Mouse (Mus musculus): Measurements from ENCODE around the gene Ndufs7. TPM values are rescaled to one million over a fixed set of nuclear protein-coding genes. Genes with fewer than 3 reads are reported as not detected.

The Ndufs7 gene
- total and polyA plus RNA-seq, 3 experiments = 154 to 282 (median 222) TPM

- TF ChIP-seq RCOR1 (conservative IDR thresholded peaks at IDR 0.05; ENCODE audit: low read depth, low read length) = no peak
- no peak for TF ChIP-seq MXI1 (IDR thresholded peaks at IDR 0.05; ENCODE audit: low read depth, low read length)
- no peak for TF ChIP-seq NRF1 (IDR thresholded peaks at IDR 0.05; ENCODE audit: low read depth, low read length)
- TF ChIP-seq ELF1 (IDR thresholded peaks at IDR 0.05; ENCODE audit: low read depth, low read length) = no peak
- TF ChIP-seq MAX (IDR thresholded peaks at IDR 0.05; ENCODE audit: low read length) = no peak
- no peak for TF ChIP-seq TBP (conservative IDR thresholded peaks at IDR 0.05; ENCODE audit: low read depth, low read length)
- TF ChIP-seq SIN3A (IDR thresholded peaks at IDR 0.05; ENCODE audit: low read length) = no peak
- no peak for TF ChIP-seq MEF2A (IDR thresholded peaks at IDR 0.05; ENCODE audit: borderline replicate concordance, low read depth, low read length)
- no peak for TF ChIP-seq JUND (conservative IDR thresholded peaks at IDR 0.05; ENCODE audit: low read depth, low read length)
- H3K9me3 ChIP-seq (replicated peaks; ENCODE audit: low read length) = no peaks in the 10 kb centered on the region
- DNase-seq (ENCODE audit: extremely low read depth) = no peak
- H3K27me3 ChIP-seq (replicated peaks) = no peaks in the 10 kb centered on the region
- peaks cover 72 to 81% of the 10 kb centered on the region in 2 experiments for H3K36me3 ChIP-seq (replicated peaks in 1 of 2; ENCODE audit: control insufficient read depth in 1 of 2, insufficient read depth in 1 of 2, low read length in 1 of 2)
- no peak overlapping the region for H3K4me2 ChIP-seq (ENCODE audit: insufficient read depth, low read depth, poor library complexity, severe bottlenecking)
- H3K9ac ChIP-seq (ENCODE audit: insufficient read depth, low read depth) = no peak overlapping the region
- in situ Hi-C loops (cut with MboI; ENCODE audit: low pct_ligation_motif_present, low pct_unique_long_range_greater_than_20kb, low sequenced_read_pairs) = no loop called here
- H3K27ac ChIP-seq (ENCODE audit: insufficient read depth, low read depth) = no peak overlapping the region
- H3K79me2 ChIP-seq (replicated peaks; ENCODE audit: control insufficient read depth, extremely low read depth, insufficient read depth, poor library complexity, severe bottlenecking) = no peaks in the 10 kb centered on the region
- dilution Hi-C loops (cut with MboI; ENCODE audit: extremely low pct_ligation_motif_present, extremely low pct_unique_long_range_greater_than_20kb, low sequenced_read_pairs) = no loop called here
- peaks cover 0 to 7% of the 10 kb centered on the region in 2 experiments; a peak in 2 of 4 replicates for H3K4me1 ChIP-seq (ENCODE audit: control insufficient read depth in 1 of 2, insufficient read depth in 2 of 2)
- no peak overlapping the region for H3K4me3 ChIP-seq (replicated peaks in 1 of 3; ENCODE audit: low read depth in 2 of 3, low read length in 2 of 3, poor library complexity in 1 of 3)
These were observed 6.8 kb upstream of the Ndufs7 start for GRCm38 (mm10) chr10:80242088-80242487.

- H3K4me3 ChIP-seq (replicated peaks in 1 of 3; ENCODE audit: low read depth in 2 of 3, low read length in 2 of 3, poor library complexity in 1 of 3) = no peak overlapping the region
- H3K9ac ChIP-seq (ENCODE audit: insufficient read depth, low read depth) = no peak overlapping the region
- no peak for TF ChIP-seq POLR2A (IDR thresholded peaks at IDR 0.05; ENCODE audit: low read depth, low read length)
- no peak for TF ChIP-seq RAD21 (IDR thresholded peaks at IDR 0.05; ENCODE audit: low read depth, low read length)
- TF ChIP-seq GABPA (IDR thresholded peaks at IDR 0.05; ENCODE audit: insufficient replicate concordance, low read depth, low read length) = no peak
- no peak for TF ChIP-seq UBTF (IDR thresholded peaks at IDR 0.05; ENCODE audit: low read depth, low read length)
- peaks cover 0 to 7% of the 10 kb centered on the region in 2 experiments; a peak in 2 of 4 replicates for H3K4me1 ChIP-seq (ENCODE audit: control insufficient read depth in 1 of 2, insufficient read depth in 2 of 2)
- DNase-seq (ENCODE audit: extremely low read depth) = no peak
- no peaks in the 10 kb centered on the region for H3K27me3 ChIP-seq (replicated peaks)
- peaks cover 67 to 76% of the 10 kb centered on the region in 2 experiments for H3K36me3 ChIP-seq (replicated peaks in 1 of 2; ENCODE audit: control insufficient read depth in 1 of 2, insufficient read depth in 1 of 2, low read length in 1 of 2)
- in situ Hi-C loops (cut with MboI; ENCODE audit: low pct_ligation_motif_present, low pct_unique_long_range_greater_than_20kb, low sequenced_read_pairs) = no loop called here
- H3K27ac ChIP-seq (ENCODE audit: insufficient read depth, low read depth) = no peak overlapping the region
- H3K79me2 ChIP-seq (replicated peaks; ENCODE audit: control insufficient read depth, extremely low read depth, insufficient read depth, poor library complexity, severe bottlenecking) = no peaks in the 10 kb centered on the region
- H3K9me3 ChIP-seq (replicated peaks; ENCODE audit: low read length) = no peaks in the 10 kb centered on the region
- dilution Hi-C loops (cut with MboI; ENCODE audit: extremely low pct_ligation_motif_present, extremely low pct_unique_long_range_greater_than_20kb, low sequenced_read_pairs) = no loop called here
- H3K4me2 ChIP-seq (ENCODE audit: insufficient read depth, low read depth, poor library complexity, severe bottlenecking) = no peak overlapping the region
These were observed 6.3 kb upstream of the Ndufs7 start for GRCm38 (mm10) chr10:80242607-80243006.

DNA sequence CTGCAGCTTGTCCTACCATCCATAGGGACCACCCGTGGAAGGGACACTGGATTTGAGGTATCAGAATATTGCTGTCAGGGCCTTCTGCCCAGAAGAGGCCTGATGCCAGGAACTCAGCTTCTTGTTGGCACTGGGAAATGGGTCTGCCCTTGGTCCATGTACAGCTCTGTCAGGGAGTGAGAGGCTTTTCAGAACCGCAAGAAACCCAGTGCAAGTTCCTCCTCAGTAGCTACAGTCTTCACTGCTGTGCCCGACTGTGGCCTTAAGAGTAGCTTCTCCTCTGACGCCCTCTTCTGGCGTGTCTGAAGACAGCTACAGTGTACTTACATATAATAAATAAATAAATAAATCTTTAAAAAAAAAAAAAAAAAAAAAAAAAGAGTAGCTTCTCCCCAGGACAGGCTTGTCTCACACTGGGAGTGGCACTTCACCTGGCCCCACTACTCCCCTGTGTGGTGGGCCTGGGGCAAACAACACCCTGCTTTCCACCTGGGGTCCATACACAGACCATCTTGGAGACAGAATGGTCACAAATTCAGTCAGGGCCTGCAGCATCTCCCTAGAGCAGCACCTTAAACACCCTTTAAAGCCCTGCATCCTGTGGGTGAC is 4.0 kb upstream of the Ndufs7 start:
- TF ChIP-seq CTCF (conservative IDR thresholded peaks at IDR 0.05 in 1 of 2, IDR thresholded peaks at IDR 0.05 in 1 of 2; ENCODE audit: low read depth in 2 of 2, low read length in 2 of 2) = peak in 1 of 2 experiments; percentile 39; a peak in 2 of 4 replicates
- no peak for TF ChIP-seq JUND (conservative IDR thresholded peaks at IDR 0.05; ENCODE audit: low read depth, low read length)
- no peak for TF ChIP-seq CHD2 (IDR thresholded peaks at IDR 0.05; ENCODE audit: low read length)
- no peak for TF ChIP-seq POLR2A (IDR thresholded peaks at IDR 0.05; ENCODE audit: low read depth, low read length)
- peak; percentile 15 for TF ChIP-seq SMC3 (IDR thresholded peaks at IDR 0.05; ENCODE audit: low read depth, low read length)
- TF ChIP-seq RAD21 (IDR thresholded peaks at IDR 0.05; ENCODE audit: low read depth, low read length) = peak; percentile 23
- TF ChIP-seq MAX (IDR thresholded peaks at IDR 0.05; ENCODE audit: low read length) = no peak
- peak; percentile 85 for TF ChIP-seq ZNF384 (IDR thresholded peaks at IDR 0.05; ENCODE audit: low read depth, low read length)
- TF ChIP-seq E2F4 (IDR thresholded peaks at IDR 0.05; ENCODE audit: insufficient replicate concordance, low read depth, low read length) = no peak
- no peak for TF ChIP-seq USF2 (conservative IDR thresholded peaks at IDR 0.05; ENCODE audit: low read depth, low read length)
- H3K9me3 ChIP-seq (replicated peaks; ENCODE audit: low read length) = no peaks in the 10 kb centered on the region
- dilution Hi-C loops (cut with MboI; ENCODE audit: extremely low pct_ligation_motif_present, extremely low pct_unique_long_range_greater_than_20kb, low sequenced_read_pairs) = no loop called here
- peaks cover 45 to 53% of the 10 kb centered on the region in 2 experiments for H3K36me3 ChIP-seq (replicated peaks in 1 of 2; ENCODE audit: control insufficient read depth in 1 of 2, insufficient read depth in 1 of 2, low read length in 1 of 2)
- no peak overlapping the region for H3K27ac ChIP-seq (ENCODE audit: insufficient read depth, low read depth)
- no peaks in the 10 kb centered on the region for H3K27me3 ChIP-seq (replicated peaks)
- in situ Hi-C loops (cut with MboI; ENCODE audit: low pct_ligation_motif_present, low pct_unique_long_range_greater_than_20kb, low sequenced_read_pairs) = loop anchor here (5.0 kb wide), 1 partner anchor 68 kb away; the partner anchor contains the start of gene Efna2
- H3K4me1 ChIP-seq (ENCODE audit: control insufficient read depth in 1 of 2, insufficient read depth in 2 of 2) = peaks cover 0 to 13% of the 10 kb centered on the region in 2 experiments; a peak in 2 of 4 replicates
- peaks cover 4% of the 10 kb centered on the region for H3K79me2 ChIP-seq (replicated peaks; ENCODE audit: control insufficient read depth, extremely low read depth, insufficient read depth, poor library complexity, severe bottlenecking)
- no peak overlapping the region for H3K4me3 ChIP-seq (replicated peaks in 1 of 3; ENCODE audit: low read depth in 2 of 3, low read length in 2 of 3, poor library complexity in 1 of 3)
- DNase-seq (ENCODE audit: extremely low read depth) = peak; percentile 60
- H3K9ac ChIP-seq (ENCODE audit: insufficient read depth, low read depth) = no peak overlapping the region
- H3K4me2 ChIP-seq (ENCODE audit: insufficient read depth, low read depth, poor library complexity, severe bottlenecking) = no peak overlapping the region
